Mouse (Mus musculus): ENCODE results near the gene Cdc45. TPM values are rescaled to one million over a fixed set of nuclear protein-coding genes. Genes with fewer than 3 reads are reported as not detected.
"Not testable (repeated sequence)": the region's sequence is repeated elsewhere in the genome, so short reads cannot be mapped to it uniquely, and the experiment has no call there.

Gene Cdc45
- 9.6 and 11.0 TPM in 2 replicates for polyA plus RNA-seq (2015; fragmentation: Nextera tagmentation; extraction: Ambion mirVana)

GRCm38 (mm10) chr16:18811468-18812384, at the start of gene Cdc45, which contains the start of gene Ufd1:
Gene Cdc45 (minus strand): TSS chr16:18811987.
Gene Ufd1 (plus strand): TSS chr16:18811779.
- H3K27me3 ChIP-seq = no peaks in the 10 kb centered on the region
- H3K36me3 ChIP-seq = peaks cover 29% of the 10 kb centered on the region
- H3K9me3 ChIP-seq = no peaks in the 10 kb centered on the region
- 2% methylated on average over 42 of the region's 42 CpGs for WGBS
- H3K9ac ChIP-seq = peak within 1 kb of the TSS; percentile 84
- ATAC-seq (ENCODE audit: low read depth) = peak; percentile 97
- H3K27ac ChIP-seq (replicated peaks) = peak within 1 kb of the TSS; percentile 64
- peak within 1 kb of the TSS; percentile 85 for H3K4me2 ChIP-seq
- peaks cover 26% of the 10 kb centered on the region for H3K4me1 ChIP-seq (replicated peaks)
- peak within 1 kb of the TSS; percentile 90 for H3K4me3 ChIP-seq

DNA sequence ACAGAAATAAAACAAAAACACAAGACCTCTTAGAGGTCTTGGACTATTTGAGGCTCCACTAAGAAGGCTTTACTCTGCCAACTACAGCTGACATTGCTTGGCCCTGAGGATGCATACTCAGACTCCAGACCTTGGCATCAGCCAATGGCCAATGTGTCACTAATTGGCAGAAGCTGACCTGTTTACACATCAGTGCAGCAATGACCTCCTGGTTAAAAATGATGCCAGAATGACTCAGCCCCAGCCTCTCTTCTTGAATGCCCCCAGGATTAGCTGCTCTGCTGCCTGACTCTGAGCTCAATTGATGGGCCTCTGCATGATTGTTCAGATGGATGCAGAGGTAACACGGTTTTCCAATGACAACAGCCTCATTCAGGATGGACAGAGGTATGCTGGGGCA, 48.4 kb upstream of the Cdc45 start:
- Histone ChIP-seq H3K36me3 (no peaks in the 10 kb centered on the region), H3K4me1 (replicated peaks) (no peaks in the 10 kb centered on the region), H3K27ac (replicated peaks) (no peak overlapping the region), H3K4me3 (no peak overlapping the region), H3K9ac (no peak overlapping the region), H3K4me2 (no peak overlapping the region), H3K9me3 (no peaks in the 10 kb centered on the region), H3K27me3 (no peaks in the 10 kb centered on the region)
- WGBS = 71% methylated on average over 1 of the region's 1 CpGs
- ATAC-seq (ENCODE audit: low read depth) = no peak

DNA sequence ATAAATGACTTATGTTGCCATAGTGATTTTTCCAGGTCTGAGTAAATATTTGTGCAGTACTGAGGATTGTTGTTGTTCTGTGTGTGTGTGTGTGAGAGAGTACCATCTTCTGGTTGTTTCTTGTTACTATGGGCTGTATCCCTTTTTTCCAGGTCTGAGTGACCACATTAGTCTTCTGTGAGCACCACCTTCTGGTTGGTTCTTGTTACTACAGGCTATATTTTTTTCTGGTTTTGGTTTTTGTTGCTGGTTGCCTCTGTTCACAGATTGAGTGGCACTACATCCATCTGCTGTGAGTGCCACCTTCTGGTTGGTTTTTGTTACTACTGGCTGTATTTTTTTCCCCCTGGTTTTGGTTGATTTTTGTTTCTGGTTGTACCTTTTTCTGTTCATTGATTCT, 46.8 kb upstream of the Cdc45 start:
- no peaks in the 10 kb centered on the region for H3K4me1 ChIP-seq (replicated peaks)
- H3K4me2 ChIP-seq = no peak overlapping the region
- no peaks in the 10 kb centered on the region for H3K36me3 ChIP-seq
- no peaks in the 10 kb centered on the region for H3K9me3 ChIP-seq
- ATAC-seq (ENCODE audit: low read depth) = no peak
- no peak overlapping the region for H3K27ac ChIP-seq (replicated peaks)
- no peak overlapping the region for H3K9ac ChIP-seq
- no peaks in the 10 kb centered on the region for H3K27me3 ChIP-seq
- H3K4me3 ChIP-seq = no peak overlapping the region

- ATAC-seq (ENCODE audit: low read depth); H3K4me2 ChIP-seq; H3K4me3 ChIP-seq; H3K27me3 ChIP-seq; H3K27ac ChIP-seq (replicated peaks); H3K9ac ChIP-seq; H3K9me3 ChIP-seq; H3K36me3 ChIP-seq; H3K4me1 ChIP-seq (replicated peaks): not testable (repeated sequence)
- 85% methylated on average over 16 of the region's 17 CpGs for WGBS
These were observed 37.9 kb upstream of the Cdc45 start for GRCm38 (mm10) chr16:18849521-18850190.

DNA sequence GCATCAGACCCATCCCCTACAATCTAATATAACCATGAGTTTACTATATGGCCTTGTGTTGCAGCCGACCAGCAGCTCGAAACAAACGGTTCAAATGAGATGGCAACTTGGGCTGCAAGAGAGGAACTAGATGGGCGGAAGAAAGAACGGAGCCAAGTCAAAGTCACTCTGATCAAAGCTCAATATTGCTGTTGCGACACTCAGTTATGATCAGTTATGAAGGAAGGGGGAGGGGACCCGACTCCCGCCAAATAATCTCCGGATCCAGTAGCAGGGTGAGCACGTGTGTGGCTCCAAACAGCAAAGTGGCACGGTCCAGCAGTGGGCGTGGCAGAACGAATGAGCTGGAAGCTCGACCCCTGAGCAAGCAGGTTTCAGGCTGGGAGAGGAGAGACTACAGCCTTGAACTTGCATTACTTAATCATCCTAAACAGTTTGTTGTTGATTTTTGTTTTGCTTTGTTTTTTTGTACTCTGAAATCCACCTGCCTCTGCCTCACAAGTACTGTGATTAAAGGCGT, 34.6 kb upstream of the Cdc45 start:
- no peak for ATAC-seq (ENCODE audit: low read depth)
- H3K9me3 ChIP-seq = no peaks in the 10 kb centered on the region
- 87% methylated on average over 15 of the region's 15 CpGs for WGBS
- H3K9ac ChIP-seq = no peak overlapping the region
- no peaks in the 10 kb centered on the region for H3K4me1 ChIP-seq (replicated peaks)
- no peak overlapping the region for H3K27ac ChIP-seq (replicated peaks)
- no peak overlapping the region for H3K4me3 ChIP-seq
- no peak overlapping the region for H3K4me2 ChIP-seq
- no peaks in the 10 kb centered on the region for H3K27me3 ChIP-seq
- H3K36me3 ChIP-seq = no peaks in the 10 kb centered on the region

DNA sequence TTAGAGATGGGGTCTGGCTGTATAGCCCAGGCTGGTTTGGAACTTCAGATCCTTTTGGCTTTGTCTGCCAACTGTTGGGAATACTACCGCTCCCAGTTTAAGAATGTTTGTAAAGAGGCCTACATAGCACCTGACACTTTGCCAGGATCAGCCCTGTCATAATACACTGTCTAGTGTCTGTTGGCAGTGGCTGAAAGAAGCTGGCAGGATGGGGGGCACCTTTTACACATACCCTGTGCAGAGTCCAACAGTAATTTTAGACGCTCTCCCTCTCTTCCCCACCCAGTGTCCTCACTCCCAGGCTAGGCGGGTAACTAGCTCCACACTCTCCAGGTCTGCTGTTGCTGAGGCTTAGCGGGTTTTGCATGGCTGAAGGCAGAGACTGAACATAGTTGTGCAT, 26.6 kb upstream of the Cdc45 start:
- Histone ChIP-seq H3K27me3 (no peaks in the 10 kb centered on the region), H3K4me2 (no peak overlapping the region), H3K27ac (replicated peaks) (no peak overlapping the region), H3K4me3 (no peak overlapping the region), H3K4me1 (replicated peaks) (peaks cover 12% of the 10 kb centered on the region), H3K9me3 (no peaks in the 10 kb centered on the region), H3K9ac (no peak overlapping the region), H3K36me3 (peaks cover 33% of the 10 kb centered on the region)
- WGBS = 97% methylated on average over 4 of the region's 4 CpGs
- ATAC-seq (ENCODE audit: low read depth) = no peak

DNA sequence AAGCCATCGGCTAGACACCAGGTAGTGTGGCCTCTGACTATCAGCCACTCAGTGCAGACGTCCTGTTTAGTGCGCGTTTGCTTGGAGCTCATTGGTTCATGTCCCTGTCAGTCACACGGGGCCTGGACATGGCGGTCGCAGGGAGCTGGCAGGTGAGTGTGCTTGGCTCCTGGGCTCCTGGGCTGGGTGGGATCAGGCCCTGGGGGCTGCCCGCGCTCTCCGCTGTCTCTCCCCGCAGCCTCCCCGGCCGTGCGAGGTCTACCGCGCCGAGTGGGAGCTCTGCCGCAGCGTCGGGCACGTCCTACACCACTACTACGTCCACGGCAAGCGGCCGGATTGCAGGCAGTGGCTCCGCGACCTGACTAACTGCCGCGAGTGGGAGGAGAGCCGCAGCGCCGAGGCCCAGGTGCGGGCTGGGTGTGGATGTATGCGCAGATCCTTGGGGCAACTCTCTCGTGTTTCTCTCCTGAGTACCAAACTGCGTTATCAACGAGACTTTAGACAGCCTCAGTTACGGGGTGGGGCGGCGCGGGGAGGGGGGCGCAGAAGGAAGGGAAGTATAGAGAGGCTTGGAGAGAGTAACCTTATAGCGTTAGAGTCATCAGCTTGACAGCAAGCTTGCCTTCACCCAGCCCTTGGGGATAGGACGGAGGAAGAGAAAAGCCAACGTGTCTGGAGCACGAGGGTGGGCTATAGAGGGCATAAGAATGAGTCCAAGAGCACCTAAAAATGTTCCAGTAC, 24.9 kb upstream of the Cdc45 start, which contains the start of the genes 2510002D24Rik and Gm28539:
TSS of gene 2510002D24Rik (plus strand) at position 111 of the 741 bp plus-strand sequence.
TSS of gene Gm28539 (plus strand) at position 117 of the 741 bp plus-strand sequence.
- Histone ChIP-seq H3K4me2 (peak within 1 kb of the TSS; percentile 72), H3K4me3 (peak within 1 kb of the TSS; percentile 80), H3K4me1 (replicated peaks) (peaks cover 12% of the 10 kb centered on the region), H3K9ac (peak within 1 kb of the TSS; percentile 88), H3K36me3 (peaks cover 48% of the 10 kb centered on the region), H3K27me3 (no peaks in the 10 kb centered on the region), H3K27ac (replicated peaks) (peak within 1 kb of the TSS; percentile 72), H3K9me3 (no peaks in the 10 kb centered on the region)
- ATAC-seq (ENCODE audit: low read depth) = peak; percentile 97
- 2% methylated on average over 46 of the region's 46 CpGs for WGBS

- Histone ChIP-seq H3K36me3 (peaks cover 54% of the 10 kb centered on the region), H3K4me1 (replicated peaks) (peaks cover 12% of the 10 kb centered on the region), H3K27ac (replicated peaks) (no peak overlapping the region), H3K4me3 (peak overlapping the region; percentile 80), H3K27me3 (no peaks in the 10 kb centered on the region), H3K9ac (no peak overlapping the region), H3K9me3 (no peaks in the 10 kb centered on the region), H3K4me2 (peak overlapping the region; percentile 72)
- 33% methylated on average over 3 of the region's 3 CpGs for WGBS
- peak; percentile 41 for ATAC-seq (ENCODE audit: low read depth)
These were observed 24.3 kb upstream of the Cdc45 start for GRCm38 (mm10) chr16:18836073-18836467.

GRCm38 (mm10) chr16:18833486-18833885, 21.7 kb upstream of the Cdc45 start:
- no peak for ATAC-seq (ENCODE audit: low read depth)
- Histone ChIP-seq H3K9me3 (no peaks in the 10 kb centered on the region), H3K4me1 (replicated peaks) (peaks cover 12% of the 10 kb centered on the region), H3K27ac (replicated peaks) (no peak overlapping the region), H3K36me3 (peaks cover 69% of the 10 kb centered on the region), H3K4me3 (no peak overlapping the region), H3K27me3 (no peaks in the 10 kb centered on the region), H3K9ac (no peak overlapping the region), H3K4me2 (no peak overlapping the region)
- WGBS = 73% methylated on average over 2 of the region's 2 CpGs

DNA sequence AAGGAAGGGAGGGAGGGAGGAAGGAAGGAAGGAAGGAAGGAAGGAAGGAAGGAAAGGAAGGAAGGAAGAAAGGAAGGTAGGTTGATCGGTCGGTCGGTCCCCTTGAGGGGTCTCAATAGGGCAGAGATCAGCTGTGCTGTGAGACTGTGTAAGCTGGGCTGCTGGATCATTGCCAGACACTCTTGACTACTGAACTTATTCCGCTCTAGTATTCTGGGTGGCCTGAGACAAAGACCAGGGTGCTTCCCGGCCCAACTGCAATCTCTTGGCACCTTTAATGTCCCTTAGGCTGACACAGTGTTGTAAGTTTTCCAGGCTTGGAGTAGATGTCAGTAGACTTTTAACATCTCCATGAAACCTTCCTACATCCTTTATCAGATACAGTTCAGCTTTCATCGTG, 17.3 kb upstream of the Cdc45 start:
- H3K9me3 ChIP-seq = no peaks in the 10 kb centered on the region
- H3K36me3 ChIP-seq = peaks cover 96% of the 10 kb centered on the region
- H3K4me1 ChIP-seq (replicated peaks) = no peaks in the 10 kb centered on the region
- no peak overlapping the region for H3K27ac ChIP-seq (replicated peaks)
- 89% methylated on average over 6 of the region's 6 CpGs for WGBS
- no peak for ATAC-seq (ENCODE audit: low read depth)
- H3K9ac ChIP-seq = no peak overlapping the region
- no peak overlapping the region for H3K4me3 ChIP-seq
- no peaks in the 10 kb centered on the region for H3K27me3 ChIP-seq
- H3K4me2 ChIP-seq = no peak overlapping the region

DNA sequence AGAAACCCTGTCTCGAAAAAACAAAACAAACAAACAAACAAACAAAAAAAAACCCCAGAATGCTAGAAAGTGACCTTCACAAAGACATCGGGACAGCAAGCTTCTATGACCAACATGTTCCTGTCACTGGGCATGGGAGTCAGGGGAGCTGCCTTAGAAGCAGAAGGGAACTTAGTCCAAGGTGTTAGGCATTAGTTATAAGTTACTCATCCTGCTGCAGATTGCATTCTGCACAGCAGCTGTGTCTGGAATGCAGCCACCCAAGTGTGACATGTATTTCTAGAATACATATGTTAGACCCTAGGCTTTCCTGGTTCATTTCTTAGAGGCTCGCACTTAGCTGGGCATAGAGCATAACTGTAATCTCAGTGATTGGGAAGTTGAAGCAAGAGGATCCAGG, 16.8 kb upstream of the Cdc45 start:
- H3K9ac ChIP-seq = no peak overlapping the region
- peaks cover 96% of the 10 kb centered on the region for H3K36me3 ChIP-seq
- no peaks in the 10 kb centered on the region for H3K9me3 ChIP-seq
- H3K4me1 ChIP-seq (replicated peaks) = no peaks in the 10 kb centered on the region
- no peak overlapping the region for H3K4me2 ChIP-seq
- no peak for ATAC-seq (ENCODE audit: low read depth)
- no peak overlapping the region for H3K27ac ChIP-seq (replicated peaks)
- no peaks in the 10 kb centered on the region for H3K27me3 ChIP-seq
- WGBS = 96% methylated on average over 3 of the region's 3 CpGs
- H3K4me3 ChIP-seq = no peak overlapping the region
